Mouse (Mus musculus) ZHBTc4 (cell line): ENCODE measurements around the gene P2rx1.

Experiments used
- DNase-seq: peaks from one replicate; pipeline ENCODE4 v3.0.0-alpha.2; 2011; ENCODE audit warnings: low read depth, low spot score

P2rx1 gene

GRCm38 (mm10) chr11:72998771-72999170, at the start of gene P2rx1:
TSS of gene P2rx1 (plus strand) at chr11:72999103.
- DNase-seq = peak; percentile 17

- peak; percentile 83 for DNase-seq
These were observed 47.5 kb upstream of the P2rx1 start for GRCm38 (mm10) chr11:72951137-72952000.

GRCm38 (mm10) chr11:72952226-72952625, 46.7 kb upstream of the P2rx1 start:
- no peak for DNase-seq

GRCm38 (mm10) chr11:72952697-72953096, 46.2 kb upstream of the P2rx1 start:
- no peak for DNase-seq

- DNase-seq = peak; percentile 68
These were observed 45.8 kb upstream of the P2rx1 start for GRCm38 (mm10) chr11:72953116-72953439.

GRCm38 (mm10) chr11:72953440-72954151, 45.3 kb upstream of the P2rx1 start:
- no peak for DNase-seq

- DNase-seq = no peak
These were observed 44.7 kb upstream of the P2rx1 start for GRCm38 (mm10) chr11:72954216-72954615.

- no peak for DNase-seq
These were observed 43.4 kb upstream of the P2rx1 start for GRCm38 (mm10) chr11:72955339-72955974.

- no peak for DNase-seq
These were observed 41.6 kb upstream of the P2rx1 start for GRCm38 (mm10) chr11:72957318-72957717.

GRCm38 (mm10) chr11:72959924-72960679, 38.8 kb upstream of the P2rx1 start:
- DNase-seq = no peak

- DNase-seq = no peak
These were observed 38.2 kb upstream of the P2rx1 start for GRCm38 (mm10) chr11:72960723-72961071.

GRCm38 (mm10) chr11:72961072-72961980, 37.6 kb upstream of the P2rx1 start, which contains the start of gene Atp2a3:
TSS of gene Atp2a3 (plus strand) at chr11:72961169.
- peak; percentile 52 for DNase-seq

- no peak for DNase-seq
These were observed 36.5 kb upstream of the P2rx1 start for GRCm38 (mm10) chr11:72962378-72962777.

GRCm38 (mm10) chr11:72963058-72963788, 35.7 kb upstream of the P2rx1 start:
- DNase-seq = no peak

GRCm38 (mm10) chr11:72963789-72964294, 35.1 kb upstream of the P2rx1 start:
- DNase-seq = no peak

GRCm38 (mm10) chr11:72974995-72975503, 23.9 kb upstream of the P2rx1 start:
- DNase-seq = no peak

GRCm38 (mm10) chr11:72982516-72982915, 16.4 kb upstream of the P2rx1 start:
- no peak for DNase-seq

GRCm38 (mm10) chr11:72983283-72983682, 15.6 kb upstream of the P2rx1 start:
- DNase-seq = peak; percentile 50

- peak; percentile 46 for DNase-seq
These were observed 12.2 kb upstream of the P2rx1 start for GRCm38 (mm10) chr11:72986745-72987144.

GRCm38 (mm10) chr11:72987234-72987633, 11.7 kb upstream of the P2rx1 start:
- no peak for DNase-seq
